ENCODE assay signal across 33 mouse cellular contexts in the genomic region with DNA sequence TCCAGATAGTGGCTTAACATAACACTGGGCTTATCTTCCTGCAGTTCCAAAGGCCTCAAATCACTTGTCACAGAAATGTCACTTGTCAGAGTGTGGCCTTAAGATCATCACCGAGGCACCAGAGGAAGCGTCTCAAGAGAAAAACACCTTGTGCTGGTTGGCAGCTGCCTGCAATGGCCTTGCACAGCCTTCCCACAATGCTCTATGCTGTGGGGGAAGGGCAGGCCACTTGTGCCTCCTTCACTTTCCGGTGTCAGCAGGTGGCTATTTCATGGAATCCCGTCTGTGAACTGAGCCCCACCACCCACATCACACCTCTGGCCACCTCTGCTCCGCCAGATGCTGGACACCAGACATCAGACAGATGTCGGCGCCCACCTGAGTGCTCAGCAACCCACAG. TPM values are rescaled to one million over a fixed set of nuclear protein-coding genes. Genes with fewer than 3 reads are reported as not detected.
A peak's percentile ranks its signal among the peaks of the same experiment; 100 is the strongest.
DNase-seq lines count a peak whose midpoint lies in the region; ATAC-seq lines count a peak whose summit lies in the region.
"Had no signal": no experiment of that assay in that cellular context is flagged by ENCODE, and none has a peak within 500 bp of the region (broad histone marks: within the 10 kb centered on the region; RNA-seq: fewer than 3 reads in every experiment).

No protein-coding gene starts in this region.

- H3K4me1 ChIP-seq in forebrain, embryonic 10.5 days, result peaks cover 40% of the 10 kb centered on the region
- no peaks in the 10 kb centered on the region; the same call in 1 of the 2 replicates for H3K4me1 ChIP-seq in forebrain, embryonic 16.5 days (replicated peaks; ENCODE audit: control insufficient read depth, insufficient read depth, low read length)
- peaks cover 26% of the 10 kb centered on the region for H3K4me1 ChIP-seq in heart, embryonic 15.5 days (replicated peaks)
- H3K4me1 ChIP-seq in limb, embryonic 12.5 days (replicated peaks), result peaks cover 16% of the 10 kb centered on the region

- no peak overlapping the region for H3K9ac ChIP-seq in forebrain, embryonic 16.5 days (replicated peaks; ENCODE audit: low read depth, low read length)
- H3K9ac ChIP-seq in heart, embryonic 15.5 days, result no peak overlapping the region
- H3K9ac ChIP-seq in limb, embryonic 12.5 days (replicated peaks), result no peak overlapping the region
- H3K9ac ChIP-seq: embryonic facial prominence, embryonic 13.5 days; forebrain, embryonic 13.5 days; hindbrain, embryonic 15.5 days; intestine, embryonic 15.5 days; limb, embryonic 13.5 days; liver, embryonic 12.5 days had no signal

- H3K9me3 ChIP-seq in forebrain, embryonic 10.5 days, result no peaks in the 10 kb centered on the region
- H3K9me3 ChIP-seq in forebrain, embryonic 16.5 days (ENCODE audit: control insufficient read depth, low read length), result no peaks in the 10 kb centered on the region
- no peaks in the 10 kb centered on the region for H3K9me3 ChIP-seq in heart, embryonic 15.5 days (replicated peaks)
- no peaks in the 10 kb centered on the region for H3K9me3 ChIP-seq in limb, embryonic 12.5 days
- H3K9me3 ChIP-seq: embryonic facial prominence, embryonic 13.5 days; forebrain, embryonic 13.5 days; hindbrain, embryonic 15.5 days; intestine, embryonic 15.5 days; limb, embryonic 13.5 days; liver, embryonic 12.5 days had no signal

- no peak for ATAC-seq in forebrain, embryonic 16.5 days
- no peak for ATAC-seq in heart, embryonic 15.5 days (replicated peaks; ENCODE audit: insufficient number of reproducible peaks, insufficient read depth, low FRiP score, low read depth)
- no peak for ATAC-seq in limb, embryonic 12.5 days (ENCODE audit: insufficient number of reproducible peaks, insufficient read depth, low FRiP score, low TSS enrichment, low read depth)
- ATAC-seq in frontal cortex, adult (ENCODE audit: low TSS enrichment), result no peak
- ATAC-seq: forebrain, embryonic 13.5 days; intestine, embryonic 15.5 days; liver, embryonic 12.5 days had no signal

- no peak for DNase-seq in forebrain, embryonic 10.5 days (ENCODE audit: extremely low spot score, low spot score)
- no peak for DNase-seq in heart, adult 11 months
- peak; percentile 45 to 73 for DNase-seq in thymus, postnatal 36 days
- DNase-seq in gastrocnemius, postnatal 10 days, result no peak
- DNase-seq: adrenal gland, adult 2 months; cerebellum, adult 8-10 months; cerebellum, postnatal 36 days; embryo, embryonic 11 days; gastrocnemius, postnatal 36 days; kidney, adult 9 months; kidney, postnatal 14 days; lung, adult 18-20 months; lung, postnatal 10 days had no signal

- H3K27ac ChIP-seq in forebrain, embryonic 10.5 days, result 0 out of 2 replicates have a peak overlapping the region, but pooled peaks have one; percentile 35
- no peak overlapping the region for H3K27ac ChIP-seq in forebrain, embryonic 16.5 days (ENCODE audit: low read length)
- peak overlapping the region; percentile 58 for H3K27ac ChIP-seq in heart, embryonic 15.5 days
- H3K27ac ChIP-seq in limb, embryonic 12.5 days, result 0 out of 2 replicates have a peak overlapping the region, but pooled peaks have one; percentile 53
- H3K27ac ChIP-seq: embryonic facial prominence, embryonic 13.5 days; forebrain, embryonic 13.5 days; hindbrain, embryonic 15.5 days; intestine, embryonic 15.5 days; limb, embryonic 13.5 days; liver, embryonic 12.5 days had no signal

- no peak overlapping the region for H3K4me2 ChIP-seq in forebrain, embryonic 16.5 days (ENCODE audit: low read length)
- H3K4me2 ChIP-seq in heart, embryonic 15.5 days, result no peak overlapping the region
- no peak overlapping the region for H3K4me2 ChIP-seq in limb, embryonic 12.5 days
- H3K4me2 ChIP-seq: embryonic facial prominence, embryonic 13.5 days; forebrain, embryonic 13.5 days; hindbrain, embryonic 15.5 days; intestine, embryonic 15.5 days; limb, embryonic 13.5 days; liver, embryonic 12.5 days; midbrain, embryonic 11.5 days had no signal

- no peaks in the 10 kb centered on the region for H3K36me3 ChIP-seq in forebrain, embryonic 10.5 days (replicated peaks)
- no peaks in the 10 kb centered on the region for H3K36me3 ChIP-seq in forebrain, embryonic 16.5 days (ENCODE audit: control insufficient read depth, insufficient read depth)
- H3K36me3 ChIP-seq in heart, embryonic 15.5 days, result no peaks in the 10 kb centered on the region
- H3K36me3 ChIP-seq in limb, embryonic 12.5 days, result no peaks in the 10 kb centered on the region
- H3K36me3 ChIP-seq: embryonic facial prominence, embryonic 13.5 days; hindbrain, embryonic 15.5 days; intestine, embryonic 15.5 days; limb, embryonic 13.5 days; liver, embryonic 12.5 days had no signal

- H3K4me3 ChIP-seq in forebrain, embryonic 10.5 days, result no peak overlapping the region
- H3K4me3 ChIP-seq in forebrain, embryonic 16.5 days (replicated peaks; ENCODE audit: low read length), result no peak overlapping the region
- H3K4me3 ChIP-seq in heart, embryonic 15.5 days, result no peak overlapping the region
- H3K4me3 ChIP-seq in limb, embryonic 12.5 days (replicated peaks), result no peak overlapping the region
- H3K4me3 ChIP-seq: embryonic facial prominence, embryonic 13.5 days; erythroblast, embryonic 14.5 days; forebrain, embryonic 13.5 days; hindbrain, embryonic 15.5 days; intestine, embryonic 15.5 days; limb, embryonic 13.5 days; liver, embryonic 12.5 days had no signal

- peaks cover 13% of the 10 kb centered on the region for H3K27me3 ChIP-seq in forebrain, embryonic 10.5 days (ENCODE audit: poor library complexity, severe bottlenecking)
- H3K27me3 ChIP-seq in forebrain, embryonic 16.5 days (replicated peaks; ENCODE audit: control insufficient read depth, insufficient read depth, low read length), result no peaks in the 10 kb centered on the region
- no peaks in the 10 kb centered on the region; the same call in 1 of the 2 replicates for H3K27me3 ChIP-seq in heart, embryonic 15.5 days
- H3K27me3 ChIP-seq in limb, embryonic 12.5 days, result peaks cover 21% of the 10 kb centered on the region
- H3K27me3 ChIP-seq: forebrain, embryonic 13.5 days; hindbrain, embryonic 15.5 days; intestine, embryonic 15.5 days had no signal

- 74% methylated on average over 7 of the region's 7 CpGs for WGBS in forebrain, embryonic 10.5 days
- WGBS in forebrain, embryonic 16.5 days, result 72% methylated on average over 7 of the region's 7 CpGs
- 38% methylated on average over 7 of the region's 7 CpGs for WGBS in heart, embryonic 15.5 days
- 49% methylated on average over 7 of the region's 7 CpGs for WGBS in limb, embryonic 12.5 days

RNA-seq across cellular contexts. Expression of a gene that starts 10.9 kb away (rescaled TPM):
- not detected in 2 replicates for polyA plus RNA-seq in forebrain, embryonic 10.5 days (2016; fragmentation: Nextera tagmentation; extraction: Ambion mirVana)
- polyA plus RNA-seq in forebrain, embryonic 16.5 days (2015; fragmentation: Nextera tagmentation; extraction: Ambion mirVana), result 0.10 TPM in 1 of 2 replicates, not detected in the other
- polyA plus RNA-seq in heart, embryonic 15.5 days (2015; fragmentation: Nextera tagmentation; extraction: Ambion mirVana), result 0.30 TPM in 1 of 2 replicates, not detected in the other
- polyA plus RNA-seq in limb, embryonic 12.5 days (2016; fragmentation: Nextera tagmentation; extraction: Ambion mirVana), result not detected in 2 replicates
- not detected for total RNA-seq in gastrocnemius, postnatal 10 days (2021)
- total RNA-seq: adrenal gland, adult 2 months; gastrocnemius, postnatal 36 days; hematopoietic stem cell, adult 5-6 weeks; layer of hippocampus, postnatal 25 days; MEL; midbrain, postnatal 0 days had no signal
- polyA plus RNA-seq: adrenal gland, adult 2 months; brain, embryonic 14.5 days; embryonic facial prominence, embryonic 13.5 days; erythroblast, embryonic 14.5 days; forebrain, embryonic 13.5 days; hindbrain, embryonic 15.5 days; limb, embryonic 13.5 days; liver, embryonic 12.5 days; midbrain, embryonic 11.5 days; stomach, embryonic 14.5 days had no signal

RNA-seq across cellular contexts. Expression of a gene that starts 20.7 kb away (rescaled TPM):
- 1.4 and 1.5 TPM in 2 replicates for polyA plus RNA-seq in forebrain, embryonic 10.5 days (2016; fragmentation: Nextera tagmentation; extraction: Ambion mirVana)
- polyA plus RNA-seq in forebrain, embryonic 16.5 days (2015; fragmentation: Nextera tagmentation; extraction: Ambion mirVana), result 0.24 TPM in 1 of 2 replicates, not detected in the other
- polyA plus RNA-seq in heart, embryonic 15.5 days (2015; fragmentation: Nextera tagmentation; extraction: Ambion mirVana), result 1.9 and 2.5 TPM in 2 replicates
- polyA plus RNA-seq in limb, embryonic 12.5 days (2016; fragmentation: Nextera tagmentation; extraction: Ambion mirVana), result not detected in 2 replicates
- under 1 TPM; 0.35 to 0.90 TPM for total RNA-seq in gastrocnemius, postnatal 10 days (2021)
- total RNA-seq: layer of hippocampus, adult 18-20 months; layer of hippocampus, postnatal 25 days; MEL; midbrain, postnatal 0 days had no signal
- polyA plus RNA-seq: embryonic facial prominence, embryonic 13.5 days; erythroblast, embryonic 14.5 days had no signal

RNA-seq across cellular contexts. Expression of a gene that starts 53.0 kb away (rescaled TPM):
- 40.8 and 44.7 TPM in 2 replicates for polyA plus RNA-seq in forebrain, embryonic 10.5 days (2016; fragmentation: Nextera tagmentation; extraction: Ambion mirVana)
- 19.1 and 20.1 TPM in 2 replicates for polyA plus RNA-seq in forebrain, embryonic 16.5 days (2015; fragmentation: Nextera tagmentation; extraction: Ambion mirVana)
- polyA plus RNA-seq in heart, embryonic 15.5 days (2015; fragmentation: Nextera tagmentation; extraction: Ambion mirVana), result 13.9 and 24.6 TPM in 2 replicates
- 75.8 and 139 TPM in 2 replicates for polyA plus RNA-seq in limb, embryonic 12.5 days (2016; fragmentation: Nextera tagmentation; extraction: Ambion mirVana)
- 10 to 100 TPM; 23.4 to 30.2 TPM for total RNA-seq in gastrocnemius, postnatal 10 days (2021)

RNA-seq across cellular contexts. Expression of a gene that starts 57.1 kb away (rescaled TPM):
- 0.16 and 0.23 TPM in 2 replicates for polyA plus RNA-seq in forebrain, embryonic 10.5 days (2016; fragmentation: Nextera tagmentation; extraction: Ambion mirVana)
- not detected in 2 replicates for polyA plus RNA-seq in forebrain, embryonic 16.5 days (2015; fragmentation: Nextera tagmentation; extraction: Ambion mirVana)
- polyA plus RNA-seq in heart, embryonic 15.5 days (2015; fragmentation: Nextera tagmentation; extraction: Ambion mirVana), result 0.14 and 0.34 TPM in 2 replicates
- polyA plus RNA-seq in limb, embryonic 12.5 days (2016; fragmentation: Nextera tagmentation; extraction: Ambion mirVana), result 0.28 and 0.37 TPM in 2 replicates
- under 1 TPM; 0.65 to 0.75 TPM for total RNA-seq in gastrocnemius, postnatal 10 days (2021)
- total RNA-seq: adrenal gland, adult 2 months; layer of hippocampus, adult 18-20 months; layer of hippocampus, postnatal 25 days; midbrain, postnatal 0 days had no signal
- polyA plus RNA-seq: adrenal gland, adult 2 months; erythroblast, embryonic 14.5 days; forebrain, embryonic 13.5 days; hindbrain, embryonic 15.5 days; midbrain, embryonic 11.5 days; midbrain, postnatal 0 days; neural tube, embryonic 14.5 days; stomach, embryonic 14.5 days had no signal

Comparison
In these comparisons a context has a peak if more than half of its experiments do, and no peak if none do; other contexts are left out.
1. DNase-seq: peak in thymus, postnatal 36 days (2 of 2); none in forebrain, embryonic 10.5 days (single experiment), heart, adult 11 months (single experiment) and gastrocnemius, postnatal 10 days (single experiment).